Mouse (Mus musculus) cerebellum, postnatal 10 days (tissue): ENCODE results near the gene Efnb3.

Experiments used
- DNase-seq, 2 experiments: peaks; one replicate each; pipeline ENCODE4 v3.0.0; 2021; ENCODE audit warnings: mixed read lengths in 2 of 2

Efnb3 gene

DNA sequence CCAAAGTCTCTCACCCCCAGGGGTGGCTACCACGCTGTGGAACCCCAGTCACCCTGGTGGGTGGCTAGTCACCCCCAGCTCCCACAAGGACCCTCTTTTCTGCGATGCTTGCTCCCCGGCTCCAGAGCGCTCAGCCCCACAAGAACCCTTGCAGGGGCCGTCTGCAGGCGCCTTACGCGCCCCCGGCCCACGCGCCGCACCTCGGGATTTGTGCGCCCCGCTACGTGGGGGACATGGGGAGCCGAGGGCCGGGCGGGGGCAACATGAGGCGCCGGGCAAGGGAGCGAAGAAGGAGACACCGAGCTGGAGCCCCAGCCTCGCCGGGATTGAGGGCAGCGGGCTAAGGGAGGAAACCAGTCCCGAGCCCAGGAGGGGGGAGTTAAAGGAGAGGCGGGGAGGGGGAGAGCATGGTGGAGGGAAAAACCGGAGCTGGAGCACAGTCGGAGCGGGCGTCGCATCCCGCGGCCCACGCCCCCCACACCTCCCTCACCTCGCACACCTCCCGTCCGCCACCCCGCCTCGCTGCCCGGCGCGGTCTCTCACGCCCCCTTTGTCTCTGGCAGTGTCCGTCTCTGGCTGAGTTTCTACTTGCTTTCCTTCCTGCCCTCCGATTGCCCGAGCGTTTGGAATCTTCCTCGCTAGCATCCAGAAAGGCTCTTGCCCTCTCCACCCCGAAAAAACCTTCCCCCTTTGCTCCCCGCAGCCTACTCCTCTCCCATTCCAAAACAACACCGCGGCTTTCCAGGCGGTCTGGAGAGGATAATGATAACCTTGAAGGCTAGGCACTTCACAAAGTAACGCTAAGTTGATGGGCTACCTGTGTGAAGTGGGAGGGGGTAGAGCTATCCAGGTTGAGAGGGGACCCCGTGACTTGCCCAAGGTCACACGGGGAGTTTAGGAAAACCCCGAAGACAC, at the start of gene Efnb3:
TSS of gene Efnb3 (minus strand) at position 355 of the 915 bp plus-strand sequence.
- DNase-seq = peak; percentile 80

DNA sequence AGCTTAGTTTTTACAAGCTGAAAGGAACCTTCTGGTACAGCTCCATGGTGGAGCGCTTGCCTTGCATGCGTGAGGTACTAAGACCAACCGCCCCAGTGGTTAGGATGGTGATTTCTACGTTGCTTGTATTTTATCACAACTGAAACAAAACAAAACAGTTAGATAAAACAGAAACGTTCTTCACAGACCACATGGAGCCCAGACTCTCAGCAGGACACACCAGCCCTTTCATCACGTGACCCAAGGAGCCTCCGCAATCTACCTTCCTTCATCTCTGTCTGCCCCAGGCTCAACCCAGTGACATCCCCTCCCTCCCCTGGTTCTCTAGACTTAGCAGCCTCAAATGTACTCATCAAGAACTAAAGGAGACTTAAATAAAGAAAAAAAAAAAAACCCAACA, 49.4 kb upstream of the Efnb3 start:
- DNase-seq = no peak

DNA sequence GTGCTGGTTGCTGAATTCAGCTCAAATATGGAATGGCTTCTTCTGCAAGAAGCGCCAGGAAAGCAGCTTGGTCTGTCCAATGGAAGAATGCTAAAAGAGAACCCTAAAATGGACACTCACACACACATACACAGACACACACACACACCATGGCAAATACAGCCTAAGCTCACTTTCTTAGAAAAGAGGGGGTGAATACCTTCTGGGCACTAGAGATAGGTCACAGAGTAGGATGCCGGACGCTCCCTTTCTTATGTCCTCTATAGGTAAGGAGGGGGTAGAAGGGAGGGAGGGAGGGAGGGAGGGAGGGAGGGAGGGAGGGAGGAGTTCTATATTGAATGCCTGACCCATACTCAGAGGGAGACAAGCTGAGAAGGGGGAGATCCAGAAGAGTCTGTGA, 48.5 kb upstream of the Efnb3 start:
- DNase-seq = no peak

DNA sequence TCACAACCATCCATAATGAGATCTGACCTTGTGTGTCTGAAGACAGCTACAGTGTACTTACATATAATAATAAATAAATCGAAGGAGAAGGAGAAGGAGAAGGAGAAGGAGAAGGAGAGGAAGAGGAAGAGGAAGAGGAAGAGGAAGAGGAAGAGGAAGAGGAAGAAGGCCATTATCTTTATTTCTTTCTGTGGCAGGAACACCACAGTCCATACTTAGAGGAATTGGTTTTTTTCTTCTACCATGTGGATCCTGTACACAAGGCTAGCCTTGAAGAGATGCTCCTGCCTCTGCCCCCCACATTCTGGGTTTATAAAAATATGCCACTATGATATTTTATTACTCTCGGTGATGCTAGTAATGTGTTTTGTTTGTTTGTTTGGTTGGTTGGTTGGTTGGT, 46.8 kb upstream of the Efnb3 start:
- DNase-seq = no peak

DNA sequence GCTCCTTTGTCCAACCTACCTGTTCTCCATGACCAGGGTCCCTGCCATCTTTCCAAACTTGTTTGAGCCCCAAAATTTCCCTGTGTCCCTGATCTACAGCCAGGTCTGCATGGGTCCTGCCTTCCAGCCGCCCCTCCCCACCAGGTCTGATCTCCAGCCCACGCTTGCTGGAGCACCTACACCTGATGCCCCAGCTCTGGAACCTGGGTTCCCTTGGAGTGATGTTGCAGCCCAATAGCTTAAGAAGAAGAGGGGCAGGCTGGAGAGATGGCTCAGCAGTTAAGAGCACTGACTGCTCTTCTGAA, 46.4 kb upstream of the Efnb3 start:
- no peak for DNase-seq

DNA sequence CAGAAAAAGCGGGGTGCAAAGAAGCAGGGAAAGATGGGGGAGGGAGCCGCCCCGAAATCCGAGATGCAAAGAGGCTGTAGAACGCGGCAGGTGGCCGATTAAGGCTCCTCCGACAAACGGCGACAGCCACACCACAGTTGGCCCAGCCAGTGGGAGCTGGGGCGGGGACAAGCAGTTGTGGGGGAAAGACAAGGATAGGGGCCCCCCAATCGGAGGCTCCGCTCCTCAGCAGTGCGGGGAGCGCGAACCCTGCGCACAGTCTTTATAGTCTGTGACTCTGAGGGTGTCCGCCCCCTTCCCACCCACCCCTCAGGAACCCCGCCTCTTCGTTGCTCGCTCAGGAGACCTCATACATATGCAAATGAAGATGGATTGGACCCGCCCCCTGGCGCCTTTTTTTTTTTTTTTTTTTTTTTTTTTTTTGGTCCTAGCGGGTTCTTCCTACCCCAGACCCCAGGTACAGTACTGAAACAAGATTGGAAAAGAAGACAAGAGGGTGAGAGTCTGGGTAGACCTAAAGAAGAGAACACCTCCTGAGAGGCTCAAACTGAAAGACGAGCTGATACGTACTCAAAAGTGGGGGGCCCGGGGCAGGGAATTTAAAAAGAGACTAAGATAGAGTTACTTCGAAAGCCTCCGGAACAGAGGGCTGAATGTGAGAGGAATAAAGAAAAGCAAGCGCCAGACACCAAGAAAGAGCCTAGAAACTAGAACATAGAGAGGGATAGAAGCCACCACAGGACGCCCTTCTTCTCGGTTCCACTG, 45.9 kb upstream of the Efnb3 start, which contains the start of gene Atp1b2:
TSS of gene Atp1b2 (minus strand) at position 217 of the 765 bp plus-strand sequence.
- DNase-seq = peak; percentile 93 to 94

DNA sequence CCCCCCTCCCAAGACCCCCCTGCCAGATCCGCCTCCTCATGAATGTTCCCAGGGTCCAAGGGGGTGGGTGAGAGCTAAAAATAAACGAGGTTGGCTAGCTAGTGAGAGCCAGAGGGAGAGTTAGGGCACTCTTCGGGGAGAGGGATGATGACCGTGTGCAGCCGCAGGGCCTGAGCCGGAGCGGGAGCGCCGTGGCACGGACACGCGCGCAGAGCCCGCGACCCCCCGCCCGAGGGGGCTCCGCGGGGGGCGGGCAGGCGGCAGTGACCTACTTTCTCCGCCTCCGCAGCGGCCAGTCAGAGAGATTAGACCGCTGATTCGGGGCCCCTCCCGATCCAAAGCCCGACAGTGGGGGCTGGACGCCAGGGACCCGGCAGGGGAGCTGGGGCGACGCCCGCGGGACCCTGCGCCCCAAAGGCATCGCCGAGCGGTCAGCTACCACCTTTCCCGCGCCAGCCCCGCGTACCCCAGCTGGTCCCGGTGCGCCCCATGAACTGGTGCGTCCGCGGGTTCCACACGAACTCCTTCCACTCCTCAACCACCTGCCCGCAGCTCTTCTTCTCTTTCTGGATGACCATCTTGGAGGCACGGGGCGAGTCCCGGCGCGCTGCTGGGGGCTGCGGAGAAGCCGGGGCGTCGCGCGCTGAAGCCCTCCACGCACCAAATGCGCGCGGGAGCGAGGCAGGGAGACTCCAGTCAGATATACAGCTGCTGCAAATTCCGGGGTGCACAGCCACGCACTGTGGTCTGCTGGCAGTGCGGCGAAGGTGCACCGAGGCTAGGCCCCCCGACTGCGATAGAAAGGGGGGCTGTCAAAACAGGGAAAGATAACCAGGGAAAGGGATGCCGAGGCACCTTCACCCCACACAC, 45.0 kb upstream of the Efnb3 start:
- peak; percentile 85 to 87 for DNase-seq

DNA sequence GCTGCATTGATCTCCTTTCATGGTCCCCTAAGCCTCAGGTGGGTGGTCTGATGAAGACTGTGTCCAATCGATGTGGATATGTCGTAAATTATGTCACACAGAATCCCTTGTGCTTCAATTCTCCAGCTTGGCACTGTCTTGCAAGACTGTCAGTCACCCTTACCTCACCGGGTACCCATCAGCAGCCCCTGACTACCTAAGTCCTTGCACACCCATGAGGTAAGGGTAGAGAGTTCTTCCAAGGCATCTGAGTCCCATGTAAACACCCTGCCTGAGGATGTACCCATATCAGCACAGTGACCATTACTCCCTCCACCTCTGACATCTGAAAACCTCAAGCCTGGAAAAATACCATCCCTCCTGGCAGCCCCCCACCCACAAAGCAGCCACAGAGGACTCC, 44.3 kb upstream of the Efnb3 start:
- DNase-seq = no peak

DNA sequence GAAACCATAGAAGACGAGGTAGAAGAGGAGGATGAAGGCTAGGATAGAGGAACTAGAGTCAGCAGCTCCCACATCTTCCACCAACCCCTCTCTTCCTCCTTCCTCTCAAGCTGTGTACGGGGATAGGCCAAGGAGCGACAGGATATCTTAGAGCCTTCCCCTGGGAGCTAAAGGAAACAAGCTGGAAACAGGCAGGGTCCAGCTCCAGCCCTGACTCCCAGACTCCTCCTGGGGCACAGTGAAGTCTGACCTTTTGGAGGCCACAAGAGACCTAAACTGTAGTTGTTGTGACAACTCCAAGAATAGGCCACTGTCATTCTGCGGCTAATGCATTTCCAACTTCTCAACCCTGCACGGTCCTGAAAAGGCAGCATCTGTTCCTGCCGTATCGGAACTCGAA, 43.5 kb upstream of the Efnb3 start:
- no peak for DNase-seq

DNA sequence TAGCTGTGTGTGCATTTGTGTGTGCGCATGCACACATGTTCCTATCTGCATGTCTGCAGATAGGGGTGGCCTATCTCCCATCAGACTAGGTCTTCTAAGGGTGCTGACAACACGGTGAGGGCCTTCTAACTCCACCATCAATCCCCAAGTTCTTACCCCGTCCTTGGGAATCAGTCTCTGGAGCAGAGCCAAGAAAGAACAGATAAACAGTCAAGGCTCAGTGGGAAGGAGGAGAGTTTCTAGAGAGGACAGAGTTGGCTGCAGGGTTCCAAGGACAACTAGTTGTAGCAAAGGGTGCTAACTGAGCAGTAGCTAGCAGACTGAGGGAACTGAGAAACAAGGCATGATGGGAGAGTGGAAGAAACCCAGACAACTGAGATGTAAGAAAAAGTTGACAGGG, 41.8 kb upstream of the Efnb3 start:
- no peak for DNase-seq

DNA sequence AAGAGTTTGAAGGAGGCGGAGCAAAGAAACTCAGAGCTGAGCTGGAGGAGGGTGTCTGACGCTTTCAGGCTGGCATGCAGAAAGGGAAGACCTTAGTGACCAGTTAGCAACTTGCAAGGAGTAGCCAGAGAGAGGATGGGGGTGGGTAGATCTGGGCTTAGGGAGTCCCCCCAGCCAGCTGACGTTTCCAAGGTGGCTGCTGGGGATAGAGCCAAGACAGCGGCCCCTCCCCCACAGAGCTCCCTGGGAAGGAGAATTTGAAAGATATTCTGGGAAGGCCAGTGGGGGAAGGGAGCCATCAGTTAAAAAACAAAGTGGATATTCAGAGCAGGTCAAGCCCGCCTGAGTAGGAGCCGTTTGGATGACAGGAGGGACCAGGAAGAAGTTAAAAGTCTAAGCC, 40.1 kb upstream of the Efnb3 start:
- peak; percentile 84 to 88 for DNase-seq

DNA sequence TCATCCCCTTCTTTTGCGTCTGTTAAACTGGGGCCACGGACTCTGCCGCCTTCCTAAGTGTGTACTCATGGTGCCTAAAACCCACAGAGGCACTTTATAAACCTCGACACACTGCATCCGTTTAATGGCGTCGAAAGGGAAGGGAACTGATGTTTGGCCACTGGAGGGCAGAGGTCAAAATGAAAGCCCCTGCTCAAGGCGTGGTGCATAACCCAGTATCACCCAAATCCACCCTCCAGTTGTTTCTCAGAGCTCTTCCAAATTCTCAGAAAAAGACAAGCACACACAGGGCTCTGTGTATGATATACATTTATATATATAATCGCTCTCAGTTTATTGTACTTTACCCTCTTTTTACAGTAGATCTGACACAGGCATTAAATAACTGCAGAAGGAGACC, 39.4 kb upstream of the Efnb3 start:
- no peak for DNase-seq

DNA sequence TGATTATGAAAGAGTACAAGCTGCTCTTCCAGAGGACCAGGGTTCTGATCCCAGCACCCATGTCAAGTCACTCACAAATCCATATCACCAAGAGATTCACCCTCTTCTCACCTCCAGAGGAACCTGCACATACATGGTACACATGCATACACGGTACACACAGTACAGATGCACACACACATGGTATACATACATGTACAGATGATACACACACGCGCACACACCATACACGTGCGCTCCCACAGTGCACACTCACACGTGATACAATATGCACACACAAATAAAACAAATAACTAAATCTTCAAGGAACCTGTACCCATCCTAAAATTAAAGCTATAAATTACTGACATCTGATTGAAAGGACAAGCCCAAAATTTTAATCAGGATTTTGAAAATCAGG, 34.8 kb upstream of the Efnb3 start:
- no peak for DNase-seq

DNA sequence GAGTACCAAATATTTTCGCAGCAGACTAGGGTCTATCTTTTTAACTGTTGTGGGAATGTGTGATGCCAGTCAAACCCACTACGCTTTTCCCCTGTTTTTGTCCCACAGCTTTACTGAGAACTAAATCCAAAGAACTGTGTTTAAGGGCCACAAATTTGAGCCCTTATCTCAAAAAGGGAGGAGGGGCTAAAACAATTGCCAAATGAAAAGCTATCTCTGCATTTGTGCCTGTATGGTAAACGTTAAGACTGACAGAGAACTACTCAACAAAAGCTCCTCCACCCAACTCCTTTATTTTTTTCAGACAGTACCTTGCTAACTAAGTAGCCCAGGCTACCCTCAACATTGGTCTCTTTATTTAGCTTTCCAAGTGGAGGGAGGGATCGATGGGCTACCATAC, 32.8 kb upstream of the Efnb3 start:
- DNase-seq = no peak

DNA sequence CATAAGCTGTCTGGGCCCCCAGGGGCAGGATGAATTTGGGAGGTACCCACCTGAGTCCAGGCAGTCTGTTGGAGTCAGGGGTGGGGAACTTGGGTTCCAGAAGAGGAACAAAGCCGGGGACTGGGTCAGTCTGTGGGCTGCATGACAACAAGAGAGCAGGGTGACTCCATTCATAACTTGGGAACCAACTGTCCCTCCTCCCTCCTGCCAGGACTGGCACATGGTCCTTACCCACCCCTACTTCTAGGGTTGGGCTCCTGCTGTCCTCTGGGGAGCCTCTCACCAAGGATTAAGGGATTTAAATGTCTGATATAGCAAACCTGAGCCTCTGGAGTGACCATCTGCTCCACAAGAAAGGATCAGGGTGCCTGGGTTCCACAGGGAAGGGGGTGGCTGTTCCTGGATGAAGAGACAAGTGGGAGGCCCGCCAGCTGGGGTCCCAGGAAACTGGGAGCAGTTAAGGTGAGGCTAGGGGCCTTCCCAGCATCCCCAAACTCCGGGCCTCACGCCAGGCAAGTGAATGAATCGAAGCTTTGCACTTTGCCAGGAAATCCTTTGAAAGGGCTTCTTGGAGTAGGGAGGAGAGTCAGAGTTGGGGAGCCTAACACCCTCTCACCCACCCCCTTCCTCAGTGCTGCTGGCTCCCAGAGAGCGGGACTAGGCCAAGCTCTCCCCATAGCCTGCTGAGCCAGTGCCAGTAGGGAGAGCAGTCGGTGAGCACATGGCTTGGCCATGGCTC, 32.1 kb upstream of the Efnb3 start:
- DNase-seq = peak; percentile 78 to 85

DNA sequence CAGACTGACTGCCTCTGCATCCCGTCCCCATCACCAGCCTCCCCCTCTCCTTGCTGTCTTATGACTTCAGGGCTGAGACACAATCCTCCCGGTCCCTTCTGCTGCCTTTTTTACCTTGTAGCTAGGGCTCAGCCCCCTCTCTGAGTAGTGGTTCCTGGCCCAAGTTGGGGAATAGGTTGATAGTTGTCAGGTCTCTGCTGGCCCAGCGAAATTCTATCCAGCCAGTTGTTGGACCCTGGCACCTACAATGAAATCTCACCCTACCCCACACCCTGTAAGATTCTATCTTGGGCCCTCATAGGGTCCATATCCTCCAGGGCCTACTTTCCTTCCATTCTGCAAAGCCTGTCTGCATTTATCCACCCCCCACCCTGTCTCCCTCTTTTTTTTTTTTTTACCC, 31.4 kb upstream of the Efnb3 start:
- DNase-seq = no peak

DNA sequence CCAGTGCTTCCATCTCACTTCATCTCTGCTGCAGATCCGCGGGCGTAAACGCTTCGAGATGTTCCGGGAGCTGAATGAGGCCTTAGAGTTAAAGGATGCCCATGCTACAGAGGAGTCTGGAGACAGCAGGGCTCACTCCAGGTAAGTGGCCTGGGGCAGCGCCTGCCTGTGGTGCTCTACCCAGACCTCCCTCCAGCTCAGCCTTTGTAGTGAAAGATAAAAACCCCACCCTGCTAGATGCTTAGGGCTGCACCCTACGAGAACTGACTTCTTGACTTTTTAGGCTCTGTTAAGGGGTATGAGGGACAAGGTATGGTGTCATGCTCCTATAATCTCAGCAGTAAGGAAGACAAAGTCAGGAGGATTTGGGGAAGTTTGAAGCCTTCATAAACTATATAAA, 30.6 kb upstream of the Efnb3 start:
- DNase-seq = no peak

DNA sequence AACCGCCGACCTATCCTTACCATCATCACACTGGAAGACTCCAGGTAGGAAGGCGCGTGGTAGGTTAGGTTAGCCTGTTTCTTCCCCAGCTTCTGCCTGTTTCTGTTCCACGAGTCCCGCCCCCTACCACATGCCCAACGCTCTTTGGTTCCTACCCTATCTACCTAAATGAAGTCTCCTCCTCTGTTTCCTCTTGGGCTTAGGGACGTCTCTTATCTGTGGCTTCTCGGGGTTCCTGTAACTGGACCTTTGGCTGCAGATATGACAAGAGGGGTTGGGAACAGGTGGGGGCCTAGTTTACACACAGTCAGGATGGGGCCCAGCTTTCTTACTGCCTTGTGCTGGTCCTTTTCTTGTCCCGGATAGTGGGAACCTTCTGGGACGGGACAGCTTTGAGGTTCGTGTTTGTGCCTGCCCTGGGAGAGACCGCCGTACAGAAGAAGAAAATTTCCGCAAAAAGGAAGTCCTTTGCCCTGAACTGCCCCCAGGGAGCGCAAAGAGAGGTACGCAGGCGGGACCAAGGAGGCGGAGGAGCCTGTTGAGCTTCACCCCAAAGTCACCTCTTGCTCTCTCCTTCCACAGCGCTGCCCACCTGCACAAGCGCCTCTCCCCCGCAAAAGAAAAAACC, 29.3 kb upstream of the Efnb3 start:
- no peak for DNase-seq

DNA sequence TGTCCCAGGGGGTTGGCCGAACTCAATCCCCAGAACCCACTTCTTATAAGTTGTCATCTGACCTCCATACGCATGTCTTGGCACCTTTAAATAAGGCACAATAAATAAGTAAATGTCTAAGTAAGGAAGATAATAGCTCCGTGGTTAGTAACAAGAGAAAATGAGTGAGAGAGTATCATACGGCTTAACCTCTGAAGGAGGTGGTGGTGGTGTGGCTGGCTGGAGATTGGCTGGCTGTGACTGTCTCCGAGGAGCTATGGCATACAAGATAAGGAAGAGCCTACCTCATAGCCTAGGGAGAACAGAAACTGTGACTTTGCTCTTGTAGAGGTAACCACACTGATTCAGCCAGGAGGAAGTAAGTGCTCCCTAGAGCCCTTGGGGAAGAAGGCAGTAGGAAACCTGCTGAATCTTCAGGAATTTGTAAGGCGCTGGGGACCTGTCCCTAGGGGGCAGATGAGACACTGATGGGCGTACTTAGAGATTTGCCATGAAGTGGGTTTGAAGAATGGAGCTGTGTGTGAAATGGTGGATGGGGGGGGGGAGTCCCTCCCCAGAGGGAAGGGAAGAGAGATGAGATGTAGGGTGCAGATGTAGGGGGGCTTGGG, 25.8 kb upstream of the Efnb3 start:
- no peak for DNase-seq

DNA sequence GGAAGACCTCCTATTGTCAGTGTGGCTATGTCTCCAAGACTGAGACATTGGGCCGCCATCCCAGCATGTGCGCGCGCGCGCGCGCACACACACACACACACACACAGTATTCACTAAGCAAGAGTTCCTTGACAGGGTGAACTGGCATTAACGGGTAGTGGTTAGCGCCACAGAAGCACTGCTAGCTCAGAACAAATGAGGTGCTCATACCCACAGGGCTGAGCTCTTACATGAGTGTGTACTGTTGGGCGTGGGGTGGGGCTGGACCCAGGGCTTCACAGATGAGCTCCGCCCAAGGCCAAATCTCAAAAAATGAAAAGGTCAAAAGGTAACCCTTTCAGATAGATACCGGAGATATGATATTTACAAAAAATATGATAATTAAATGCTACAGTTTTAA, 24.9 kb upstream of the Efnb3 start:
- no peak for DNase-seq

DNA sequence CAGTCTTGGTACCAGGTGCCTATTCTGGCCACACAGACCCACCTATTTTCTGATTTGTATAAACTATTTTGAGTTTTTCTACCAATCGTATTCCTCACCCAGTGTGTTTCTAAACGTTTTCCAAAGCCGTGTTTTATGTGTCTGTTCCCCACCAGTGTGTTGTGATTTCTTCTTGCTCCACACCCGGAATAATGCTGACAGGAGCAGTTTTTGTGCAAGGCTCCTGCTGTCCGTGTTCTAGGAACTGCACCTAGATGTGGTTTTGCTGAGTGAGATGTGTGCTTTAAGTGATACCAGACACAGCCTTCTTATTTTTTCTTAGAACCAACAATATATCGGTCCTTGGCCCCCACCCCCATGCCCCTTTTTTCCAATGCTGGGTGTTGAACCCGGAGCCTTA, 24.0 kb upstream of the Efnb3 start:
- no peak for DNase-seq
